Mouse (Mus musculus) left cerebral cortex, postnatal 36 days (tissue): ENCODE measurements around the gene Dlgap1. TPM values are rescaled to one million over a fixed set of nuclear protein-coding genes. Genes with fewer than 3 reads are reported as not detected.
A peak's percentile ranks its signal among the peaks of the same experiment; 100 is the strongest.

Experiments
- DNase-seq, 2 experiments: peaks; one replicate each; pipeline ENCODE4 v3.0.0; 2021 to 2022; ENCODE audit warnings: low spot score in 2 of 2, mixed read lengths in 1 of 2
- intact Hi-C: fragments of 180-260 bp; cut with DNase I; formaldehyde crosslinking; loops from one replicate; pipeline ENCODE4 v1.15.1; 2025
- total RNA-seq, 2 experiments: library from RNA; stranded (reverse); gene quantifications; 2 replicates each; pipeline ENCODE4 v1.2.3; 2021

The Dlgap1 gene
- total RNA-seq, 2 experiments from 2014 or later = 466 to 468 TPM

GRCm38 (mm10) chr17:70498256-70498655, 529.4 kb downstream of the Dlgap1 start:
- intact Hi-C loops = no loop called here
- no peak for DNase-seq

DNA sequence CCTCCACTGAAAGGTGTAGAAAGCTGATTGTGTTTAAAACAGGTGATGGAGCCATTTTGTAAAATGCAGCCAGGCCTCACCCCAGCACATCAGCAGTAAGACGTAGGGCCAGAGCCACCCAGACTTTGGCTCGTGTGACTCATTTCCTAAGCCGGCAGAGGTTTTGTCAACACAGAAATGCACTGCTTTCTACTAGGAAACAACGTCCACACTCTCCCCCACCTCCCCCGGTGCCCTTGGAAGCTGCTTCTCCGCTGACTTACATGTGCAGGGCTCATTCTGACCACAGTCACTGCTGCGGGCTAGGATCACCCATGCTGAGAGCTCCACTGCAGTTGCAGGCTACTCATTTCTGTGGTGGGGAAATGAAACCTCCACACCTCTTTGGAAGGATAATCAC, 533.1 kb downstream of the Dlgap1 start:
- intact Hi-C loops = no loop called here
- DNase-seq = no peak

- intact Hi-C loops = no loop called here
Measured at GRCm38 (mm10) chr17:70507759-70508158, 538.9 kb downstream of the Dlgap1 start.

GRCm38 (mm10) chr17:70510441-70510840, 541.6 kb downstream of the Dlgap1 start:
- DNase-seq = no peak
- intact Hi-C loops = no loop called here

More at GRCm38 (mm10) chr17:70507759-70508158, 538.9 kb downstream of the Dlgap1 start:
- DNase-seq = no peak

GRCm38 (mm10) chr17:70511401-70511800, 542.5 kb downstream of the Dlgap1 start:
- intact Hi-C loops = no loop called here
- no peak for DNase-seq

- DNase-seq = no peak
- intact Hi-C loops = no loop called here
Measured at GRCm38 (mm10) chr17:70513736-70514135, 544.9 kb downstream of the Dlgap1 start.

DNA sequence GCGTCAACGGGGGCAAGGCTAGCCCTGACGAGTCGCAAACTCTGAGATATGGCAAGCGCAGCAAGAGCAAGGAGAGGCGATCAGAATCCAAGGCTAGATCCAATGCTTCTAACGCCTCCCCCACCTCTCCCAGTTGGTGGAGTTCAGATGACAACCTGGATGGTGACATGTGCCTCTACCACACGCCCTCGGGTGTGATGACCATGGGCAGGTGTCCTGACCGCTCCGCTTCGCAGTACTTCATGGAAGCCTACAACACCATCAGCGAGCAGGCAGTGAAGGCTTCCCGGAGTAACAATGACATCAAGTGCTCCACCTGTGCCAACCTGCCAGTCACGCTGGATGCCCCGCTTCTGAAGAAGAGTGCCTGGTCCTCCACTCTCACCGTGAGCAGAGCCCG, 547.6 kb downstream of the Dlgap1 start:
- no peak for DNase-seq
- intact Hi-C loops = no loop called here

DNA sequence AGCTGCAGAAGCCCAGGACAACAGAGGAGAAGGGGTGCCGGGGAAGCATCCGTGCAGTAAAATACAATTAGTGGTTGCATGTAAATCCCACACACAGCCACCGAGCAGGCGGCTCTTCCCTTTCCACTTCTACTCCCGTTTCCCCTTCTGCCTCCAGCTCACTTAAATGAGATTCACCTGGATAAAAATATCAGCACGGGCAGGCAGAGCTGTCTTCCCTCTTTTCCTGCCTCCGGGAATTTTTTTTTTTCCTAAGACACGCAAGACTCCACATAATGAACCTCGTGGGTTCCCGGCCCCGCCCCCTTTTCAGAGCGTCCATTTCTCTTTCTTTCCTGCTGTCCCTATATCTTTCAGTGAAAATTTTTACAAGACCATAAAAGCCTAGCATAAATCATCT, 548.5 kb downstream of the Dlgap1 start:
- intact Hi-C loops = no loop called here
- DNase-seq = no peak

DNA sequence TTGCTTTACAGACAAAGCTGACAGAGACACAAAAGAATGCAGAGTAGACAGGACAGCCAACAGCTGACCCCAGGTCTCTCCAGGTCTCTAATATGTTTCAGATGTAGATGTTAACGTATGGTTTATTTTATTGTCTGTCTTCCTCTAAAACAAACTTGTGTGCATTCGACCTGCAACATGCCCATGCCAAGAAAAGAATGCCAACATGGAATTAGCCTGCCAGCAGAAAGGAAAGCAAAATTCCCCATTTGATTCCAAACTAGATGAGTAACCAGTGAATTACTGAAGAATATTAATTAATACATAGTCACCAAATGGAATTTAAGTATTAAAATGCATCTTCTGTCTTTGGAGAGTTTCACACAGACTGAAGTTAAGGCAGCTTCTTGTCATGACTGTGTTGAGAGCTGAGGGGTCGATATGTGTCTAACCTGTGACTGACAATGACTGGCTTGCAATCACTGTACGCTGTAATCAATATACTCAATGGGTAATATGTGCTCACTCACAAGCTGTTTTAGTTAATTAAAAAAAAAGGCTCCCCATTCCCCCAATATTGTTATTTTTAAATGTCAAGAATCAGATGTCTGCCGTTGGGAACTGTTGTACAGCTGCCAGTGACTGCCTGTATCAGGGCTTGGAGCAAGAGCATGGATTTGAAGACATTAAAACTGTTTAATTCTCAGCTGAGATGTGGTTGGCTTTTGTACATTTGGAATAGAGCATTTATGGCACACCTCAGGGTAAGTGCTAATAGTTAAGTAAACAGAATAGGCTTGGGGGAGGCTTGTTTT, 552.4 kb downstream of the Dlgap1 start:
- no peak for DNase-seq
- intact Hi-C loops = no loop called here

DNA sequence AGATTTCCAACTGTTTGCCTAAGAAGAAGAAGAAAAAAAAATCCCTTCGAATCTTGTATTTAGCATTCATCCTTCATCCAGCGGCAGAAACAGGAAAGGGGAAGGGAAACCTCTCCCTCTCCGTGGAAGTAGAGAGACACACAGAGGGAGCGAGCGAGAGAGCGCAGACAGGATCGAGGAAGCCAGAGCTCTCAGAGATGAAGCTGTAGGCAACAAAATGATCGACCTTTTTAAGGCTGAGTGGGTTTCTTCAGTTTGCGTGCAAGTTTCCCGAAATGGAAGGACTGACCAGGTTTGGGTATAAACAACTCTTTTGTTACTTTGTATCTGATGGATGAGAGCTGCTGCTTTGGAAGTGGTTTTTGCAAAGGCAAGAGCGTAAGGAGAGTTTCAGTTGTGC, 553.1 kb downstream of the Dlgap1 start:
- intact Hi-C loops = no loop called here
- DNase-seq = peak in 1 of 2 experiments; percentile 65

- no peak for DNase-seq
- intact Hi-C loops = loop anchor here (2.0 to 5.0 kb wide), 2 partner anchors 107 to 156 kb away; no protein-coding TSS in a partner anchor
Measured at GRCm38 (mm10) chr17:70525990-70526389, 557.1 kb downstream of the Dlgap1 start.

DNA sequence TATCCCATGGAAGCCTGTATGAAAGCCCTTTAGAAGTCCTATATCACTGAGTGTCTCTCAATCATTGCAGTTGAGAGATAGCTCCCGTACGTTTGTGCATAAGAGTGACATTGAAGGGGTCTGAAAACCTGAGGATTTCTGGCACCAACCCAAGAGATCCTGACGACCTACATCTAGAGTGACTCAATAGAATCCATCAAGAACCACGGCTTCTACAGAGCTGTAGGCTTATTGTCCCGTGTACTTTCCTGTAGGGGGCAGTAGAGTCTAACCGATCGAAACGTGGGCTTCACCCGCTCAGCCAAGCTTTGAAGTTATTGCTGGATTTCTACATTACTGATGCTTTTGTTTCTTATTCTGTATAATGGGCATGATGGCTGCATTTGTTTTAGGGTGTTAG, 558.2 kb downstream of the Dlgap1 start:
- intact Hi-C loops = loop anchor here (2.0 to 5.0 kb wide), 2 partner anchors 106 to 155 kb away; no protein-coding TSS in a partner anchor
- peak in 1 of 2 experiments; percentile 55 for DNase-seq

DNA sequence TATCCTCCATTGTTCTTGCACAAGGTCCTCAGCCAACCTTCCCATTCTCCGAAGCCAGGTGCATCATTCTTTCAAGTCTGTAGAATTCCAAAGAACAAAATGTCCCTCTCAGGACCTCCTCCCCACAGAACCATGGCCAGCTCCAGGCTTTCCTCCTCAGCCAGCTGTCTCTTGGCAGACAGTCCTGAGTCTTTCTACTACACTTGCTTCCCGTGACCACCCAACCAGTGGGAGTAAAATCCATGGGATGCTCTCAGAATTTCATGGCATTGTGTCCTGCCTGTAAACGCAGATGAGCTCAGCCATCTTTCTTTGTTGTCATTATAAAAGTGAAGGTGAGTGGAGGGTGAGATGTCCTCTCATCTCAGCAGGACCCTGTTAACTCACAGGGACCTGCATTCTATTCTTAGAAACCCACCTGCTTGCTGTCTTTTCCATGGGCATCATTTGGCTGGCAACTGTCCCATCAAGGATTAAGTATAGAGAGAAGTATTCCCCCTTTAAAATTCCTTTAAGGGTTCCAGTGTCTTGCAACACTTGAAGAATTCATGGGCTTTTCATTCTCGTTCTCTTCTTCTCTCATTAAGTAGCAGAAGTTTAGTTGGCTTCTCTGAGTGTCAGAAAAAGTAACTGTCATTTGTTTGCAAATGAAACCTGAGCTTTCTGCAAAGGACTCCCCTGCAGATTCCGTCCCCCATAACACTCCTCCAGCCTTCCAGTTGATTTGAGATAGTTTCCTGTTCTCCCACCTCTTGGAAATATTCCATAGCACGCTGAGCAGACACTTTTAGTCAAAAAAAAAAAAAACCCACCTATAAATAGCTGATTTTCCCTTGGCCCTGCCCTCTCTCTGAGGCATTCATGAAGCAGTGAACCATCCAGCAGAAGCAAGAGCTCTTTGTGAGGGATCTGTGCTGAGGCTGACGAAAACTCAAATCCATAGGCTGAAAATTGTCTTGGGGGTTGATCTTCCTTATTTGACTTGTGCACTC, 559.6 kb downstream of the Dlgap1 start:
- no peak for DNase-seq
- intact Hi-C loops = loop anchor here (5.0 kb wide), 1 partner anchor 154 kb away; no protein-coding TSS in a partner anchor

DNA sequence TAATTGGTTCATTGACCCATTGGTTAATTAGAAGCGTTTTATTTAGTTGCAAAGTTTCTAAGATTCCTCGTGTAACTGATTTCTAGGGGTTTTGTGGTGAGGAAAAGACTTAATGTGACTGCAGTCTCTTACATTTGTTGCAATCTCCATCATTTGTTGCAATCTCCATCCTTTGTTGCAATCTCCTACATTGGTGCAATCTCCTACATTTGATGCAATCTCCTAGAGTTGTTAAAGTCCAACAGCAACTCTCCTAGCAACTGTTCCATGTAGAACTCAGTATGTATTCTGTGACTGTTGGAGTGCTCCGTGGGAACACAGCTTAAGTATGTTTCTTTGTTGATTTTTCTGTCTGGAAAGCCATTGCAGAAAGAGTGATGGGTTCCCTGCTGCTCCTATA, 565.4 kb downstream of the Dlgap1 start:
- intact Hi-C loops = no loop called here
- DNase-seq = no peak

DNA sequence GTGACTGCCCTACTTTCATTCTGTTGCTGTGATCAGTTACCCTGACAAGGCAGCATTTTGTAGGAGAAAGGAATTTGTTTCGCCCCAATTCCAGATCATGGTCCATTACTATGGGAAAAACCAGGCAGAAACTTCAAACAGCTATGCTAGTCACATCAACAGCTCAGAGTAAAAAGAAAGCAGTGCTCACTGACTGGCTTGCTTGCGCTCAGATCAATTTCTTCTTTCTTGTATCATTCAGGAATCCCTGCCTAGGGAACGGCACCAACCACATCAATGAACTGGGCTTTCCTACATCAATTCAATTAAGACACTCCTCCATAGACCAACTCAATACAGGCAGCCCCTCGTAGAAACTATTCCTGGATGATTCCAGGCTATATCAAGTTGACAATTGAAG, 572.9 kb downstream of the Dlgap1 start:
- no peak for DNase-seq

DNA sequence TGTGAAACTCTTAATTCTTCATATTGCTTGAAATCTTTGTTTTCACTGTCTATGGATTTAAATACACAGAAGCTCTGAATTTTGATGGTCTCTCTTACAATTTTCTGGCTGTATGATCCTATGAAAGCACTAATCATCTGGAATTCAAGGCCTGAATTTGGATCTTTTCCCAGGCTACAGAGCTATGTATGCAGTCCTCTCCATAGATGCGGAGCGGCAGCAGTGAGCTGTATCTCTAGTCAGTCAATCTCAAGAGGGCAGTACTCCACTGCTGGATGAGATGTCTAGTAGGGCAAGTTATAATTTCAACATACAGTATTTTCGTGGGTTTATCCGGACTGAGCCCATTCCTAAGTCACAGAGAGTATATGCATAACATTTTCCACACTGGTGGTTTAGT, 581.9 kb downstream of the Dlgap1 start:
- intact Hi-C loops = no loop called here
- no peak for DNase-seq

More for the DNA sequence above, 572.9 kb downstream of the Dlgap1 start:
- intact Hi-C loops = no loop called here

DNA sequence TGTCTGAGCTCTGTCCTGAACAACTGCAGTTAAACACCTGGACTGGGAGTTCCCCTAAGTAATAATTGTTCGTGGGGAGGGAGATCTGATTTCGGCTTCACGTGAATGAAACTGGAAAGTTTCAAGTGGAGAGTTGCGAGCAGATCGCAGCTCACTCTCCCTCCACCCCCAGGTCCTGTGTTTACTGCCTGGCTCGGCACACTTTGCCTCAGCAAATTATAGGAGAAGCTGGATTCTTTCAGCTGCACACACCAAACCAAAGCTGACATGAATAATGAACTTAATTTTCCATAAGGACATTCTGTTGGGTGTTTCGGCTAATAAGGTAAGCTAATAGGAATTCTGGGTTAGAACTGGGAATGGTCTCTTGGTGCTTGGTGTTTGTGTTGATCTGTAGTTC, 592.7 kb downstream of the Dlgap1 start:
- intact Hi-C loops = no loop called here
- no peak for DNase-seq

GRCm38 (mm10) chr17:70570848-70571247, 602.0 kb downstream of the Dlgap1 start:
- intact Hi-C loops = no loop called here
- no peak for DNase-seq

DNA sequence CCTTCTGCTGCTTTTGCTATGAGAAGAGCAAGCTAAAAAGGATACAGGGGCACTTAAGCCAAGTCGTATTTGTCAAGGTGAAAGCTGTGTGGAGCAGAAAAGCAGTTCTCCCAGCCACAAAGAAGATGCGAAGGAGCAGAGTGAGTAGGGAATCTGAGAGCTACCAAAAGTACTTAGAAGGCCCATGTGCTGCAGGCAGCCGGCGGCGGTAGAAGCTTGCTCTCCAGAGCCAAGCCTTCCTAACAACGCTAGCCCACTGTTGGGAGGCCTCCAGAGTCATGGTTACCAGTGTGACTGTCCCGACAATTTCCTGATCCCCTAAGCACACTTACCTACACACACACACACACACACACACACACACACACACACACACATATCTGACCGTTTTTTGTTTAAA, 614.2 kb downstream of the Dlgap1 start:
- DNase-seq = no peak
- intact Hi-C loops = no loop called here

GRCm38 (mm10) chr17:70586735-70587425, 618.0 kb downstream of the Dlgap1 start:
- intact Hi-C loops = no loop called here

More at GRCm38 (mm10) chr17:70586735-70587425, 618.0 kb downstream of the Dlgap1 start:
- no peak for DNase-seq
